Mouse (Mus musculus) thymus, adult 2 months (tissue): ENCODE data around the gene Pex16. TPM values are rescaled to one million over a fixed set of nuclear protein-coding genes. Genes with fewer than 3 reads are reported as not detected.

ENCODE experiments used
- DNase-seq: peaks from one replicate; pipeline ENCODE4 v3.0.0; 2021
- H3K27ac ChIP-seq: fragments of 200-500 bp; 2 replicates; pipeline ENCODE4 v1.5.1; 2012; ENCODE audit warnings: low read length, control low read depth; ENCODE audit not compliant: control insufficient read depth, insufficient read depth
- H3K27me3 ChIP-seq: fragments of 200-500 bp; 2 replicates; pipeline ENCODE4 v1.6.1; 2012; ENCODE audit warnings: mild to moderate bottlenecking, low read length, moderate library complexity, mixed read lengths; ENCODE audit not compliant: control insufficient read depth, insufficient read depth
- H3K36me3 ChIP-seq: fragments of 200-500 bp; 2 replicates; pipeline ENCODE4 v1.6.1; 2012; ENCODE audit warnings: mild to moderate bottlenecking, low read length, moderate library complexity; ENCODE audit not compliant: control insufficient read depth, insufficient read depth
- H3K4me1 ChIP-seq: fragments of 200-500 bp; replicated peaks from 2 replicates; pipeline ENCODE4 v1.6.1; 2012; ENCODE audit warnings: low read length; ENCODE audit not compliant: control insufficient read depth, insufficient read depth
- H3K4me3 ChIP-seq: fragments of 200-500 bp; 2 replicates; pipeline ENCODE4 v1.5.1; 2012; ENCODE audit warnings: mild to moderate bottlenecking, low read length, control low read depth, moderate library complexity; ENCODE audit not compliant: control insufficient read depth, insufficient read depth
- CTCF ChIP-seq: fragments of 200-500 bp; IDR thresholded peaks from 2 replicates; pipeline ENCODE4 v1.5.1; 2012; ENCODE audit warnings: mild to moderate bottlenecking, control low read depth, low read length, moderate library complexity, borderline replicate concordance; ENCODE audit not compliant: control insufficient read depth, poor library complexity, insufficient read depth; ENCODE audit errors: extremely low read depth
- POLR2A ChIP-seq: fragments of 200-500 bp; IDR thresholded peaks from 2 replicates; pipeline ENCODE4 v1.6.1; 2012; ENCODE audit warnings: mild to moderate bottlenecking, low read length, control low read depth, moderate library complexity; ENCODE audit not compliant: control insufficient read depth, poor library complexity, insufficient read depth; ENCODE audit errors: extremely low read depth
- WGBS: fragments of 180-500 bp; shearing (Covaris S2); methylation state at CpG from one replicate; pipeline ENCODE4 v1.1.7; 2018; 5-methylcytosine and 5-hydroxymethylcytosine counted together
- polyA plus RNA-seq: library from polyadenylated mRNA; depleted of rRNA; stranded (reverse); fragments of >200 nt; gene quantifications from 2 replicates; pipeline ENCODE4 v1.2.3, GENCODE M21; 2012

The Pex16 gene
- polyA plus RNA-seq, 1 experiment = 78.0 TPM

DNA sequence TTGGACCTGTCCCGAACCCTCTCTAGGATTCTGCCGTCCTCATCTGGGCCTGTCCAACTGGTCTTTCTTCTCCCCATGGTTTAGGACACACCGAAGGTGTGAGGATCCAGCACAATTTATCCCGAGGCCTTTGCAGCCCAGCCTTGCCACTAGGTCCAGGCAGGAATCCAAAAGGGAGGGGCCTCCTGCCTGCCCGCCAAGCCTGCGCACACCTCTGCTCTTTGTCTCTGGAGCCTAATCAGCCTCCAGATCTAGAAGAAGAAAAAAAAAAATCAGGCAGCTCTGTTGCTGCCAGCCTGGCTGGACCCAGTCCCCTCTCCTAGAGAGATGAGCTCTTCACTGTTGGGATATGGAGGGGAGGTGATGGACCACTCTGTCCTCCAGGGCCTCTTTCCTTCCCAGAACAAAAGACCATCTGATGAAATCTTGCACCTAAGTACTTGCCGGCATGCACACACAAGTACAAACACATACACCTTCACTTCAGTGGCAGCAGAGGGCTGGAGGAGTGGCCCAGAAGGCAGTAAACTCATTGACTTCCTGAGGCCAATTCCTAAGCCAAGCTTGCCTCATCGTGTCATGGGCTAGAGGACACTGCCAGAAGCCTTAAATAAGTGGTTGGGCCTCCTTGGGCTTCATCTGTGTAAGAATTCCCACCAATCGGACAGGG is 1.6 kb upstream of the Pex16 start:
- Histone ChIP-seq H3K4me3 (no peak overlapping the region), H3K27me3 (no peaks in the 10 kb centered on the region), H3K36me3 (0 out of 2 replicates have a peak, but pooled peaks cover 4% of the 10 kb centered on the region), H3K27ac (peak overlapping the region; percentile 86), H3K4me1 (peaks cover 47% of the 10 kb centered on the region)
- 56% methylated on average over 9 of the region's 9 CpGs for WGBS
- DNase-seq = no peak
- no peak for TF ChIP-seq POLR2A
- TF ChIP-seq CTCF = no peak

DNA sequence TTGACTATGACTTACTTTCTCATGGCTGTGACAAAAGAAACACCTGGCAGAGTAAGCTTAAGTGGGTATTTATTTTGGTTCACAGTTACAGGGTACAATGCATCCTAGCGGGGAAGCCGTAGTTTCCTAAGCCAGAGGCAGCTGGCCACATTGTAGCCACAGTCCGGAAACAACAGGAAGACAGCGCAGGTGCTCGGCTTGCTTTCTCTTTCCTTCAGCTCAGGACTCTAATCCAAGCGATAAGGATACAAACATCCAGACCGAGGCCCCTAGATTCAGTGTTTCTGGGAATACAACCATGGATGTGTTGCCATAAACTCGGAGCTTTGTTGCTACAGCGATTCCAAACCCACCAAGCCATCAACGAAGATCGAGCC is 1.1 kb upstream of the Pex16 start:
- H3K4me1 ChIP-seq = peaks cover 47% of the 10 kb centered on the region
- TF ChIP-seq CTCF (no peak), POLR2A (no peak)
- H3K27ac ChIP-seq = peak overlapping the region; percentile 86
- DNase-seq = peak; percentile 32
- 48% methylated on average over 11 of the region's 11 CpGs for WGBS
- peak overlapping the region; percentile 3; the same call in 1 of the 2 replicates for H3K4me3 ChIP-seq
- no peaks in the 10 kb centered on the region for H3K27me3 ChIP-seq
- peaks cover 6% of the 10 kb centered on the region for H3K36me3 ChIP-seq

DNA sequence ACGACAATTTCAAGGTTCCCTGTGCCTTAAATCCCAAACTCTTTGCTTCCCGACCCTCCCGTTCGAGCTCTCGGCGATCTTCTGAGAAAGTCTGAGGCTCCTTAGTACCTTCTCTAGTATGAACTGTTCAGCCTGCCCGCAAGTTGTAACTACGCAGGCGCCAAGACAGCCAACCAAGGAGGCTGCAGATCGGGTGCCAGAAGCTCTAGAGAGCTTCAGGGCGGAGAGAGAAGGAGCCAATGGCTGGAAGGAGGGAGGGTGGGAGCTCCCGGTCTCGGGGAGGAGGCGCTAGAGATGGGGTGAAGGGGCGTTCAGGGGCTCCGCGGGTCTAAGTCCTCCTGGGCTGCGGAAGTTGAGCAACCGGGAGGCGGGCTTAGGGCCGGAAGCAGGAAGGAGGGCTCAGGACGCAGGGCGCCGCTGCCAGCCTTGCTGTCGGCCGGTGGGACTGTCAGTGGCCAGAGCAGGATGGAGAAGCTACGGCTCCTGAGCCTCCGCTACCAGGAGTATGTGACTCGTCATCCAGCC is 685 bp downstream of the Pex16 start:
- DNase-seq = peak; percentile 94
- Histone ChIP-seq H3K4me3 (peak overlapping the region; percentile 91), H3K4me1 (peaks cover 49% of the 10 kb centered on the region), H3K27me3 (no peaks in the 10 kb centered on the region), H3K27ac (peak overlapping the region; percentile 79), H3K36me3 (peaks cover 20% of the 10 kb centered on the region)
- WGBS = under 1% methylated on average over 29 of the region's 29 CpGs
- TF ChIP-seq POLR2A (peak; percentile 70; the same call in 1 of the 2 replicates), CTCF (peak; percentile 48; the same call in 1 of the 2 replicates)

DNA sequence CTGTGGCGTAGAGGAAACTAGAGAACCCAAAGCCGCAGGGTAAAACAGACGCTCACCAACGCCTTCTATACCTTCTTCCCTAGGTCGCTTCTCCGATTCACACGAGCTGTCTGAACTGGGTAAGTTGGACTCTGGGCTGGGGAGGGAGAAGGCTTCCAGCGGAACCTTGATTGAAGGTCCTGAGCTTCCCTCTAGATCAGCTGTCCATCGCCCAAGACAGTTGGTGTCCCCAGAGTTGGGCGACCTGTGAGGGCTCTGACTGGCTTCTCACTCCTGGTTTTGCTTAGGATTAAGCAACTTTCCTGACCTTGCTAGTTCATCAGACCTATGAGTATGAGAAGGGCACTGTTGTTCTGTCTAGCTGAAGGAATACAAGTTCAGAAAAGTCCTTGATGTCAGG is 1.3 kb downstream of the Pex16 start:
- no peak for DNase-seq
- Histone ChIP-seq H3K27ac (peak overlapping the region; percentile 37; the same call in 1 of the 2 replicates), H3K36me3 (peaks cover 25% of the 10 kb centered on the region), H3K27me3 (no peaks in the 10 kb centered on the region), H3K4me1 (peaks cover 48% of the 10 kb centered on the region), H3K4me3 (peak overlapping the region; percentile 91)
- 5% methylated on average over 10 of the region's 10 CpGs for WGBS
- TF ChIP-seq POLR2A (no peak), CTCF (no peak)

DNA sequence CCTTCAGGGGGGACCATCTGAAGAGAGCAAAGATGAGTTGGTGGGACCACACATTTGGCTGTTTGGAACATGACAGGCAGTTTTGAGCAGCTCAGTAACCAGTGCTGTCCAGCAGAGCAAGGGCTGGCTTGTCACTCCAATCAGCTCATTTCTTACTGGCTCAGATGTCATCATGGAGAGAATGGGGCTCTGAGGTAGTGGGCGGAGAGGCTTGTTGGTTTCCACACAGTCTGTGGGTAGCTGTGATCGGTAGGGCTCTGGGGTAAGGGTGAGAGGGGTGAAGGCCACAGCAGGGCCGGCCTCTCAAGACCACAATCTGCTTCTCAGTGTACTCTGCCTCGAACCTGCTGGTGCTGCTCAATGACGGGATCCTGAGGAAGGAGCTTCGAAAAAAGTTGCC is 1.8 kb downstream of the Pex16 start:
- TF ChIP-seq CTCF (no peak), POLR2A (no peak)
- Histone ChIP-seq H3K4me3 (no peak overlapping the region), H3K27ac (no peak overlapping the region), H3K36me3 (peaks cover 29% of the 10 kb centered on the region), H3K4me1 (peaks cover 43% of the 10 kb centered on the region), H3K27me3 (no peaks in the 10 kb centered on the region)
- 85% methylated on average over 6 of the region's 6 CpGs for WGBS
- DNase-seq = no peak

- TF ChIP-seq POLR2A (no peak), CTCF (no peak)
- 97% methylated on average over 7 of the region's 7 CpGs for WGBS
- H3K4me3 ChIP-seq = no peak overlapping the region
- H3K36me3 ChIP-seq = peaks cover 31% of the 10 kb centered on the region
- H3K4me1 ChIP-seq = peaks cover 34% of the 10 kb centered on the region
- H3K27me3 ChIP-seq = no peaks in the 10 kb centered on the region
- no peak for DNase-seq
- H3K27ac ChIP-seq = no peak overlapping the region
Measured at GRCm38 (mm10) chr2:92377320-92377719, 2.8 kb downstream of the Pex16 start.
